Mouse (Mus musculus) stomach, embryonic 14.5 days (tissue): ENCODE data around the gene Fam228b. TPM values are rescaled to one million over a fixed set of nuclear protein-coding genes. Genes with fewer than 3 reads are reported as not detected.

Source experiments
- ATAC-seq: fragments of 200-750 bp; cut with Nextera tagmentation; 2 replicates; pipeline ENCODE4 v1.8.0; 2017; ENCODE audit warnings: low read depth, moderate TSS enrichment; ENCODE audit not compliant: insufficient number of reproducible peaks, insufficient read depth, low FRiP score
- H3K27ac ChIP-seq: fragments of 300-500 bp; sonication (generic); 2 replicates; pipeline ENCODE4 v1.5.1; 2014; ENCODE audit warnings: mild to moderate bottlenecking, low read length, moderate library complexity, mixed read lengths
- H3K27me3 ChIP-seq: fragments of 300-500 bp; sonication (generic); 2 replicates; pipeline ENCODE4 v1.6.1; 2014; ENCODE audit warnings: low read length, control low read depth, mixed read lengths; ENCODE audit not compliant: control insufficient read depth, insufficient read depth
- H3K36me3 ChIP-seq: fragments of 300-500 bp; sonication (generic); 2 replicates; pipeline ENCODE4 v1.6.1; 2014; ENCODE audit warnings: mild to moderate bottlenecking, control low read depth, low read length, moderate library complexity, mixed read lengths; ENCODE audit not compliant: control insufficient read depth, insufficient read depth
- H3K4me1 ChIP-seq: fragments of 300-500 bp; sonication (generic); 2 replicates; pipeline ENCODE4 v1.6.1; 2014; ENCODE audit warnings: low read length, control low read depth, mixed read lengths; ENCODE audit not compliant: control insufficient read depth, insufficient read depth
- H3K4me2 ChIP-seq: fragments of 300-500 bp; sonication (generic); replicated peaks from 2 replicates; pipeline ENCODE4 v1.6.1; 2014; ENCODE audit warnings: low read depth, low read length, control low read depth
- H3K4me3 ChIP-seq: fragments of 300-500 bp; sonication (generic); 2 replicates; pipeline ENCODE4 v1.5.1; 2014; ENCODE audit warnings: low read depth, low read length, control low read depth
- H3K9ac ChIP-seq: fragments of 300-500 bp; sonication (generic); replicated peaks from 2 replicates; pipeline ENCODE4 v1.6.1; 2014; ENCODE audit warnings: low read depth, mild to moderate bottlenecking, control low read depth, low read length, moderate library complexity, mixed read lengths
- H3K9me3 ChIP-seq: fragments of 300-500 bp; sonication (generic); 2 replicates; pipeline ENCODE4 v1.6.1; 2016; ENCODE audit warnings: low read depth, low read length, control low read depth; ENCODE audit not compliant: control insufficient read depth
- WGBS: fragments of 180-500 bp; shearing (Covaris S2); extraction: QIAGEN DNeasy Blood & Tissue Kit; methylation state at CpG from one replicate; pipeline ENCODE4 v1.1.7; 2014; 5-methylcytosine and 5-hydroxymethylcytosine counted together
- polyA plus RNA-seq: library from polyadenylated mRNA; unstranded; fragments of >200 nt; fragmentation: Nextera tagmentation; extraction: Ambion mirVana; gene quantifications from 2 replicates; pipeline ENCODE4 v1.2.1, GENCODE M21; 2014

The Fam228b gene
- polyA plus RNA-seq, 1 experiment from 2014 or later = 4.1 TPM

- WGBS = 52% methylated on average over 4 of the region's 4 CpGs
- no peak overlapping the region for H3K4me2 ChIP-seq
Measured at GRCm38 (mm10) chr12:4732332-4732731, 36.7 kb downstream of the Fam228b start.

DNA sequence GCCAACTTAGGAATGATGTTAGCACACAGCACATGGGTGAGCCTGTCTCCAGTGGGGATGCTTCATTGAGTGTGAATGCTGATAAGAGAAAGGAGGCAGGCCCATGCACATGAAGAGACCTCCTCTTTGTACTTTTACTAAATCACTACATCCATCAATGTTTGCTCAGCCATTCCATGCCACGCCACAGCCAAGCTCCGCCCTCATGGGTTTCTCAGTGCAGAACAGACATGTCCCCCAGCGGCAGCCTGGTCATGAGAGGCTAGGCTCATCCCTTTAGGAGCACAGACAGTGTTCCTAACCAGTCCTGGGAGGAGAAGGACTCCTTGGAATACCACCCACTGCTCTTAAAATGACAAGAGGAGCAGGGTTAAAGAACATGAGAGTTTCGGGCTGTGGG is 37.4 kb downstream of the Fam228b start:
- Histone ChIP-seq H3K9ac (no peak overlapping the region), H3K27me3 (no peaks in the 10 kb centered on the region), H3K4me1 (no peaks in the 10 kb centered on the region), H3K36me3 (no peaks in the 10 kb centered on the region), H3K9me3 (no peaks in the 10 kb centered on the region), H3K27ac (no peak overlapping the region), H3K4me2 (no peak overlapping the region), H3K4me3 (no peak overlapping the region)
- no peak for ATAC-seq
- WGBS = 60% methylated on average over 4 of the region's 4 CpGs

More at GRCm38 (mm10) chr12:4732332-4732731, 36.7 kb downstream of the Fam228b start:
- no peaks in the 10 kb centered on the region for H3K9me3 ChIP-seq
- no peaks in the 10 kb centered on the region for H3K4me1 ChIP-seq
- no peak overlapping the region for H3K27ac ChIP-seq
- H3K4me3 ChIP-seq = no peak overlapping the region
- H3K27me3 ChIP-seq = no peaks in the 10 kb centered on the region
- no peak for ATAC-seq
- no peak overlapping the region for H3K9ac ChIP-seq
- no peaks in the 10 kb centered on the region for H3K36me3 ChIP-seq

DNA sequence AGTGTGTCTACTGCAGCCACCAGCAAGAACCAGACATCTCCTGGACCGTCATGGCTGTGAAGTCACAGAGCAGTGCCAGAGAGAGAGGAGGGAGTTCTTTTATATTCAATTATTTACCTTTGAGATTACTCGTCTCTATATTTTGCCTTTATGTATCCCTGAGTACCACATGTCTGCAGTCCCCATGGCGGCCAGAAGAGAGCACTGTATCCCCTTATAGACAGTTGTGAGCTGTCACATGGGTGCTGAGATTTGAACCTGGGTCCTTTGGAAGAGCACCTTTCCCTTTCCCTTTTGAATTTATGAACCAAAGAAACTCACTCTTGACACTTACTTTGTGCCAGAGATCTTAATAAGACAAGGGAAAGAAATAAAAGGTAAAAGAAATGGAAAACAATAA is 39.9 kb downstream of the Fam228b start:
- Histone ChIP-seq H3K4me1 (no peaks in the 10 kb centered on the region), H3K9me3 (no peaks in the 10 kb centered on the region), H3K9ac (no peak overlapping the region), H3K4me2 (no peak overlapping the region), H3K27me3 (no peaks in the 10 kb centered on the region), H3K27ac (no peak overlapping the region), H3K36me3 (no peaks in the 10 kb centered on the region), H3K4me3 (no peak overlapping the region)
- WGBS = 86% methylated on average over 3 of the region's 3 CpGs
- no peak for ATAC-seq

DNA sequence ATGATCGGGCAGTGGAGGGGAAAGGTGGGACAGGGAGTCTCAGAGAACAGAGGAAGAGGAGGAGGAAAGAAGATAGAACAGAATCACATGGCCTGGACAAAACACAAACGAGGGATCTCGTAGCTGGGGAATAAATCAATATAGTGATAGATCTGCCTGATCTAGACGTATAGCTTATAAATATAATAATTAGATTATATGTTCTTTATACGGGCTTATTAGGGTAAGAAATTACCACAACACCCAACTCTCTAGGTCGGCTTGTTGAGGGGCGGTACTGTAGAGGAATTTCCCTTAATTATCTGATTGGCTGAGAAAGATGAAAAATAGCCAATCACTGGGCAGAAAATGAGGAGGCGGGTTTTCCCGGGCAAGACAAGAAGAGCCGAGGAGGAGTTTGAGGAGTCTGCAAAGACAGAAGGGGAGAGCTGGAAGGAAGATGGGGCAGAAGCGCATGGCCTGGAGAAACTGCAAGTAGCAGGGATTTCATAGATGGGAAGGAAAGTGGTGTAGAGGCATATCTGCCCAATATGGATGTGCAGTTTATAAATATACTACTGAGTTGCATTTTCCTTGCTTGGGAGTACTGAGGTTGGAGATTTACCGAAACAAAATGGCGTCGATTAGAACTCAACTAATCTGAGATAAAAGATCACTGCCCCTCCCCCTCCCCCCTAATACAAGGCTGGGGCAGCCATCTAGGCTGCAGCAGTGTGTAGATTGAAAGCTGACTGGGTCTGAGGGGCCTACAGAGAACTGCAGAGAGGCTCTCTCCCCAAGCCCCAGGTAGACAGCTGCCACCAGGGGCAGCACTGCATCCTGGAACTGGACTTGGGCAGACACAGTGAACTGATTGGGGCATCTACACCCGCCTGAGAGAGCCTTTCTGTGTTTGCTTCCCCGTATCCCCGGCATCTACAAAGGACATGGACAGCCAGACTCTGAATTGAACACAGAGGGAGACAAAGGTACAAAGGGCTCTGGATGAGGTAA is 49.0 kb downstream of the Fam228b start:
- Histone ChIP-seq H3K4me2 (no peak overlapping the region), H3K4me1 (no peaks in the 10 kb centered on the region), H3K4me3 (no peak overlapping the region), H3K9me3 (no peaks in the 10 kb centered on the region), H3K36me3 (no peaks in the 10 kb centered on the region), H3K27me3 (no peaks in the 10 kb centered on the region), H3K27ac (no peak overlapping the region), H3K9ac (no peak overlapping the region)
- WGBS = 72% methylated on average over 17 of the region's 17 CpGs
- ATAC-seq = no peak

GRCm38 (mm10) chr12:4719066-4719761 is 49.9 kb downstream of the Fam228b start:
- H3K4me2 ChIP-seq = no peak overlapping the region
- no peak overlapping the region for H3K27ac ChIP-seq
- H3K9ac ChIP-seq = no peak overlapping the region
- no peak for ATAC-seq
- no peaks in the 10 kb centered on the region for H3K9me3 ChIP-seq
- no peaks in the 10 kb centered on the region for H3K4me1 ChIP-seq
- 67% methylated on average over 13 of the region's 13 CpGs for WGBS
- no peak overlapping the region for H3K4me3 ChIP-seq
- H3K27me3 ChIP-seq = no peaks in the 10 kb centered on the region
- H3K36me3 ChIP-seq = 0 out of 2 replicates have a peak, but pooled peaks cover 3% of the 10 kb centered on the region

DNA sequence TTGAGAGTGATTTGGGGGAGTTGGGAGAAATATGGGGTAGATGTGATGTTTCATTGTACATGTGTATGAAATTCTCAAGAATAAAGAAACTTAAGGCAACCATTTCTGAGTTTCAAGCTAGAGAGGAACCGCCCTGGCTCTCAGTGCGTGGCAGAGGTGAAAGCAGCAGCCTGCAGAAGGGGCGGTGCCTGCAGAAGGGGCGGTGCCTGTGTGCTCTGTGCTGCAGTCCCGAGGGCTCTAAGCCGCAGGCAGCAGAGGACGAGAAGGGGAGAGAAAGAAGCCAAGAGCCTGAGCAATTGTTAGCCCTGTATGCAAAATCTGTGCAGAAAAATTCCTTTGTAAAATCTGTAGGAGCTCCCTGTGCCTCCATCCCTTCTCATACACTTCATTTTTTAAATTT is 51.6 kb downstream of the Fam228b start:
- 4% methylated on average over 7 of the region's 7 CpGs for WGBS

GRCm38 (mm10) chr12:4715606-4716005 is 53.5 kb downstream of the Fam228b start:
- no peak overlapping the region for H3K4me2 ChIP-seq
- peaks cover 16% of the 10 kb centered on the region for H3K36me3 ChIP-seq
- H3K9ac ChIP-seq = no peak overlapping the region
- H3K27ac ChIP-seq = no peak overlapping the region
- no peaks in the 10 kb centered on the region for H3K4me1 ChIP-seq
- ATAC-seq = no peak
- no peaks in the 10 kb centered on the region for H3K9me3 ChIP-seq
- H3K27me3 ChIP-seq = no peaks in the 10 kb centered on the region
- no peak overlapping the region for H3K4me3 ChIP-seq
- WGBS = 85% methylated on average over 10 of the region's 10 CpGs

More for the DNA sequence above, 51.6 kb downstream of the Fam228b start:
- no peak overlapping the region for H3K9ac ChIP-seq
- H3K27ac ChIP-seq = no peak overlapping the region
- H3K4me3 ChIP-seq = no peak overlapping the region
- no peaks in the 10 kb centered on the region for H3K27me3 ChIP-seq
- no peak overlapping the region for H3K4me2 ChIP-seq
- peak; percentile 89; the same call in 1 of the 2 replicates for ATAC-seq
- H3K36me3 ChIP-seq = peaks cover 11% of the 10 kb centered on the region
- no peaks in the 10 kb centered on the region for H3K4me1 ChIP-seq
- no peaks in the 10 kb centered on the region for H3K9me3 ChIP-seq

DNA sequence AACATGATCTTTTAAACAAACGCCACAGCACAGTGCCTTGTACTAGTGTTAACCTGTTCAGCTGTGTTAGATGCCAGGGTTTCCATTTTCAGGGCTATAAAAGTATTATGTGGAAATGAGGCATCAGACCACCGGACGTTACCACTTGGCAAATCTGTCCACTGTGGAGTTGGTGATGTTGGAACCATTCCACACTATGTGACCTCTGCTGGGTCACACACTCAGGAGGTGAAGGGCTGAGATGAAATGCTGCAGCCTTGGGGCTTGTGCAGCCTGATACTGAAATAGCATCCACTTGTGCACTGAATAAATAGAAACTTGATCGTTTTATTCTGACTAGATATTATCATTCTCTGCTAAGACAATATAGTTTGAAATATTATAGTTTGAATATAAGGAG is 55.7 kb downstream of the Fam228b start:
- Histone ChIP-seq H3K9me3 (no peaks in the 10 kb centered on the region), H3K36me3 (peaks cover 17% of the 10 kb centered on the region), H3K27me3 (no peaks in the 10 kb centered on the region), H3K4me2 (no peak overlapping the region), H3K4me3 (no peak overlapping the region), H3K27ac (no peak overlapping the region), H3K4me1 (no peaks in the 10 kb centered on the region), H3K9ac (no peak overlapping the region)
- no peak for ATAC-seq
- 65% methylated on average over 4 of the region's 4 CpGs for WGBS
